ENCODE assay signal across 17 mouse cellular contexts in the genomic region with DNA sequence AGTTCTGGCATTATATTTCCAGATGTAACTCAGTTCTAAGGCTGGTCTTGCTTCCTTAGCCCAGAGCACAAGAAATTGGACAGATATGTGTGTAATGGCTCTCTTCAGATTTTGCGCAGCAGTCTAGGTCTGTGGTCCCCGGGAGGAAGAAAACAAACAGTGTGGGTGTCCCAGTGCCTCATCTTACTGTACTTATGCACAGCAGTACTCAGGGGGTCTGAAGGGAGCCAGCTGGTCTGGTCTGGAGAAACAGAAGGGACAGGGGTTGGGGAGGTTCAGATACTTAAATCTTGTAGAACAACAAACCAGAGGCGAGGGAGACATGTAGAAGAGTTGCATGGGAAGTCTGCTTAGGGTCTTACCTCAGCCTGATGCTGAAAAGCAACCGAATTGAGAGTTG.
"Had no signal": no experiment of that assay in that cellular context is flagged by ENCODE, and none has a peak within 500 bp of the region (broad histone marks: within the 10 kb centered on the region; RNA-seq: fewer than 3 reads in every experiment).

No protein-coding gene starts in this region.

- H3K4me2 ChIP-seq: lung, embryonic 15.5 days; midbrain, embryonic 12.5 days; neural tube, embryonic 12.5 days; stomach, embryonic 15.5 days had no signal

- ATAC-seq: liver, postnatal 0 days; lung, postnatal 0 days had no signal

- H3K4me1 ChIP-seq: lung, embryonic 15.5 days; midbrain, embryonic 12.5 days; neural tube, embryonic 12.5 days; stomach, embryonic 15.5 days had no signal

- DNase-seq: liver, postnatal 0 days; lung, adult 2 months; lung, postnatal 14 days; lung, postnatal 36 days; midbrain, embryonic 14.5 days; right cerebral cortex, postnatal 14 days; thymus, adult 2 months; thymus, postnatal 25 days; thymus, postnatal 4 days had no signal

- H3K36me3 ChIP-seq: lung, embryonic 15.5 days; midbrain, embryonic 12.5 days; neural tube, embryonic 12.5 days; stomach, embryonic 15.5 days had no signal

- H3K4me3 ChIP-seq: lung, embryonic 15.5 days; megakaryocyte, embryonic 14.5 days; midbrain, embryonic 12.5 days; neural tube, embryonic 12.5 days; stomach, embryonic 15.5 days had no signal

- H3K9ac ChIP-seq: liver, postnatal 0 days; lung, embryonic 15.5 days; midbrain, embryonic 12.5 days; neural tube, embryonic 12.5 days; stomach, embryonic 15.5 days had no signal

- H3K27me3 ChIP-seq: lung, embryonic 15.5 days; midbrain, embryonic 12.5 days; neural tube, embryonic 12.5 days; stomach, embryonic 15.5 days had no signal

- H3K9me3 ChIP-seq: lung, embryonic 15.5 days; megakaryocyte, embryonic 14.5 days; midbrain, embryonic 12.5 days; neural tube, embryonic 12.5 days; stomach, embryonic 15.5 days had no signal

- H3K27ac ChIP-seq: lung, embryonic 15.5 days; macrophage; midbrain, embryonic 12.5 days; neural tube, embryonic 12.5 days; stomach, embryonic 15.5 days; stomach, postnatal 0 days had no signal
